Mouse (Mus musculus) limb, embryonic 11.5 days (tissue): ENCODE data around the gene Kank1. TPM values are rescaled to one million over a fixed set of nuclear protein-coding genes. Genes with fewer than 3 reads are reported as not detected.

ENCODE experiments used
- ATAC-seq: fragments of 200-750 bp; cut with Nextera tagmentation; 2 replicates; pipeline ENCODE4 v1.8.0; 2017; ENCODE audit warnings: low read depth; ENCODE audit not compliant: insufficient number of reproducible peaks, low FRiP score, low TSS enrichment
- DNase-seq: peaks from one replicate; pipeline ENCODE4 v3.0.0-alpha.2; 2015; ENCODE audit warnings: low spot score
- H3K27ac ChIP-seq: fragments of 300-500 bp; sonication (generic); replicated peaks from 2 replicates; pipeline ENCODE4 v1.5.1; 2014; ENCODE audit warnings: low read depth, mild to moderate bottlenecking, low read length
- H3K27me3 ChIP-seq: fragments of 300-500 bp; sonication (generic); 2 replicates; pipeline ENCODE4 v1.6.1; 2014; ENCODE audit warnings: mild to moderate bottlenecking, low read length, mixed read lengths; ENCODE audit not compliant: control insufficient read depth, insufficient read depth
- H3K36me3 ChIP-seq: fragments of 300-500 bp; sonication (generic); 2 replicates; pipeline ENCODE4 v1.6.1; 2014; ENCODE audit warnings: mild to moderate bottlenecking, low read length, moderate library complexity, mixed read lengths; ENCODE audit not compliant: control insufficient read depth, insufficient read depth
- H3K4me1 ChIP-seq: fragments of 300-500 bp; sonication (generic); 2 replicates; pipeline ENCODE4 v1.6.1; 2014; ENCODE audit warnings: low read length, mixed read lengths; ENCODE audit not compliant: control insufficient read depth, insufficient read depth
- H3K4me2 ChIP-seq: fragments of 300-500 bp; sonication (generic); 2 replicates; pipeline ENCODE4 v1.6.1; 2014; ENCODE audit warnings: low read depth, mild to moderate bottlenecking, moderate library complexity; ENCODE audit not compliant: severe bottlenecking
- H3K4me3 ChIP-seq: fragments of 300-500 bp; sonication (generic); 2 replicates; pipeline ENCODE4 v1.5.1; 2014; ENCODE audit warnings: low read depth, low read length
- H3K9ac ChIP-seq: fragments of 300-500 bp; sonication (generic); 2 replicates; pipeline ENCODE4 v1.6.1; 2014; ENCODE audit warnings: mild to moderate bottlenecking, low read length
- H3K9me3 ChIP-seq: fragments of 300-500 bp; sonication (generic); 2 replicates; pipeline ENCODE4 v1.6.1; 2016; ENCODE audit warnings: low read length; ENCODE audit not compliant: control insufficient read depth
- WGBS: fragments of 180-500 bp; shearing (Covaris S2); extraction: QIAGEN DNeasy Blood & Tissue Kit; methylation state at CpG from one replicate; pipeline ENCODE4 v1.1.7; 2014; 5-methylcytosine and 5-hydroxymethylcytosine counted together
- polyA plus RNA-seq: library from polyadenylated mRNA; unstranded; fragments of >200 nt; fragmentation: Nextera tagmentation; extraction: Ambion mirVana; gene quantifications from 2 replicates; pipeline ENCODE4 v1.2.1, GENCODE M21; 2014

The Kank1 gene
- polyA plus RNA-seq, 1 experiment from 2014 or later, result 41.7 TPM

DNA sequence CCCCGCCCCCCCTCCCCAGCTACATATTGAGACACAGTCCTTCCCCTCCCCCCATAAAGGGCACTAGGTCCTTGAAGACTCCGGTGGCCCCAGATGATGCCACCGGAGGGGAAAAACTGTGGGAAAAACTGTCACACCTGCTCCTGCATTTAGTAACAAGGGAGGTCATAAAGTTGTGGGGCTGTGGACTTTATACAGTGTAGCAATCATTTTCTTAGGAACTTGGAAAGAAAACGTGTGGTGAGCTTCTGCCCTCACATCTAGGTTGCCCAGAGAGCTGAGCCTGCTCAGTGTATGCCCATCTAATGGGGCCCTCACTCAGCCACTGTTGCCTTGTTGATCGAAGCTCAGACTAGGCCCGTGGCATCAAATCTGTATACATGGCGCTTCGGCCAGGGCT, 9.3 kb downstream of the Kank1 start:
- no peak for ATAC-seq
- H3K9ac ChIP-seq, result no peak overlapping the region
- no peak for DNase-seq
- H3K27me3 ChIP-seq, result no peaks in the 10 kb centered on the region
- WGBS, result 92% methylated on average over 8 of the region's 8 CpGs
- H3K9me3 ChIP-seq, result no peaks in the 10 kb centered on the region
- no peak overlapping the region for H3K27ac ChIP-seq
- H3K4me1 ChIP-seq, result peaks cover 3% of the 10 kb centered on the region; the same call in 1 of the 2 replicates
- H3K36me3 ChIP-seq, result no peaks in the 10 kb centered on the region
- no peak overlapping the region for H3K4me2 ChIP-seq
- no peak overlapping the region for H3K4me3 ChIP-seq

DNA sequence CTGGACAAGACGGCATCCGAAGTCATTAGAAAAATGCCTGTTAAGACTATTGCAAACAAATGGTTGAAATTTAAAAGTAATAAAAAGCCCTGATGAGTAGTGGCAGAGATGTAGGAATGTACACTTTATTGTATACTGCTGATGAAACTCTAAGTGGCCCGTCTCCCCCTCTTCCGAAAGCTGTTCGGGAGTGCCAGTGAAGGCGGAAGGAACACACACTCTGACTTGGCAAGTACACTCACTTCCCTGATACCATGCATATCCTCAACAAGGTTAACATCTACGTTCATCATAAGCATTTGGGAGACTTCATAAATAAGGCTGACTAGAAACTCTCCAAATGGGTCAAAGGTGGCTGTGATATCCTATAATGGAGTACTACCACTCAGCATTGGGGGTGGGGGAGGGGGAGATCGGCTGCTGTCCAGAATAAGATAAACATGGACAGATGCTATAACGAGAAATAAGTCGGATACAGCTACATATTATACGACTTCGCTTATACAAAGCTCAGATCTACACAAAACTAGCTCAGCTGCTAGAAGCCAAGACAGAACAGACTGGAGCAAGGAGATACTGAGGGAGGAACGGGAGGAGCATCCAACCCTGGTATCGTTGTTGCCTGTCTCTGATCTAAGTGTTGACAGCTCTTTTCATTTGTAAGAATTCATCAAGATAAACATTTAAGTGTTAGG, 11.2 kb downstream of the Kank1 start:
- Histone ChIP-seq H3K36me3 (no peaks in the 10 kb centered on the region), H3K27me3 (no peaks in the 10 kb centered on the region), H3K27ac (no peak overlapping the region), H3K4me3 (no peak overlapping the region), H3K9ac (no peak overlapping the region), H3K9me3 (no peaks in the 10 kb centered on the region), H3K4me1 (peaks cover 3% of the 10 kb centered on the region; the same call in 1 of the 2 replicates), H3K4me2 (no peak overlapping the region)
- 91% methylated on average over 14 of the region's 14 CpGs for WGBS
- DNase-seq (no peak), ATAC-seq (no peak)

DNA sequence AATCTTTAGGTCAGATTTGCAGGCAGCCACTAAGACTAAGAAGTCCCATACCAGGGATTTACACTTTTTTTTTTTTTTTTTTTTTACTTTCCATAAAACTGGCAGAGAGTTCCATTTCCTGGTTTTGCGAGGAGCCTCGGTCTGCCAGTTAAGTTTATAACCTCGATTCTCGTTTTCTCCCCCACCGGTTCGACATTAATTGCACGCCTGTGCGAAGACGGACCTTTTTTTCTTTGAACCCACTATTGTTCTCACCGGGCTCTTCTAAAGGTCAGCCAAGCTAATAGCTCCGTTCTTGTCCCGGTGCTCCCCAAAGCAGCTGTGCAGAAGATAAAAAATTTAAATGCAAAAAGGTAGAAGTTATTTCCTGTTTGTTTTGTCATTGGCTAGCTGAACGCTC, 12.5 kb downstream of the Kank1 start:
- ATAC-seq, result no peak
- Histone ChIP-seq H3K4me1 (peaks cover 3% of the 10 kb centered on the region; the same call in 1 of the 2 replicates), H3K4me3 (no peak overlapping the region), H3K4me2 (no peak overlapping the region), H3K27ac (no peak overlapping the region), H3K9ac (no peak overlapping the region), H3K36me3 (no peaks in the 10 kb centered on the region), H3K27me3 (no peaks in the 10 kb centered on the region), H3K9me3 (no peaks in the 10 kb centered on the region)
- whole genome bisulfite sequencing, result 28% methylated on average over 13 of the region's 13 CpGs
- no peak for DNase-seq

DNA sequence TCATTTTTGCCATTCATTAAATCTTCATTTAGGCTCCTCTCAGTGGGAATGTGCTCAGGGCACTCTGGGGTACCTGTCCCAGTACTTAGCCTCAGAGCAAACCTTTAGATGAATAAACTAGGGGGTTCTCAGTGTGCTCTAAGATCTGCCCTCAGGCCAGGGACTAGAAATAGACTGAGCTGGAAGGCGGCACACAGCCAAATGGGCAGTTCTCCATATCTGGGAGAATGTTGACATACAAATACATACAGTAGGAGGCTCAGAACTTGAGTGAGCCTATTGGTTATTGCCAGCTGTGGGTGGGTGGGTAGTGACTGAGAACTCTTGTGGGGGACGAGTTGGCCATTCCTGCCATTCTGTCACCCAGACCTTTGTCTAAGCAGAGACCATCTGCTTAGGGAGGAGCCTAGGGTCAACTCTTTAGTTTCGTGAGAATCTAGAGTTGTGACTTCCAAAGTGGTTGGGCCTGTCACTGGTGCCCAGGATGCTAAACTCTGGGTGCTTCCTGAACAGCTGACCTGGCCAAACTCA, 14.9 kb downstream of the Kank1 start:
- no peak overlapping the region for H3K27ac ChIP-seq
- no peak overlapping the region for H3K9ac ChIP-seq
- ATAC-seq (no peak), DNase-seq (no peak)
- no peaks in the 10 kb centered on the region for H3K36me3 ChIP-seq
- H3K4me3 ChIP-seq, result no peak overlapping the region
- H3K27me3 ChIP-seq, result no peaks in the 10 kb centered on the region
- 80% methylated on average over 3 of the region's 3 CpGs for WGBS
- H3K4me1 ChIP-seq, result peaks cover 3% of the 10 kb centered on the region; the same call in 1 of the 2 replicates
- H3K9me3 ChIP-seq, result no peaks in the 10 kb centered on the region
- H3K4me2 ChIP-seq, result no peak overlapping the region

DNA sequence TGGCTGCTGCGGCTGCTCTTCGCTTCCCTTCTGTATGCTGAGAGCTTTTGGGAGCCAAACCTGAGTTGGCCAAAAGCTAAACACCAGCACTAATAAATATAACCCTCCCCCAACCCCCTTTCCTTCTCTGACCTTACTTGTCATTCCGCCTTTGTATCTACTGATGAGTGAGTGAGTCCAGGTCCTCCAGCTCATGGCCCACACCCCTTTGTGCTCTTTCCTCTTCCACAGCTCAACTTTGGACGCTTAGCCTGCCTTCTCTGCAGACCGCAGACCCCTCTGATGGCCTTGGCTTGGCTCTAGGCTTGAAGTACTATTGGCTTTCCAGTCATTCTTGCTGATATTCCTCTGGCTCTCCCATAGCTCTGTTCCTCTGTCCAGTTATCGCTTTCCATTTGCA, 16.4 kb downstream of the Kank1 start:
- H3K9ac ChIP-seq, result no peak overlapping the region
- H3K27me3 ChIP-seq, result no peaks in the 10 kb centered on the region
- no peak overlapping the region for H3K4me2 ChIP-seq
- H3K4me1 ChIP-seq, result peaks cover 3% of the 10 kb centered on the region; the same call in 1 of the 2 replicates
- ATAC-seq (no peak), DNase-seq (no peak)
- no peak overlapping the region for H3K27ac ChIP-seq
- H3K36me3 ChIP-seq, result no peaks in the 10 kb centered on the region
- H3K9me3 ChIP-seq, result no peaks in the 10 kb centered on the region
- 98% methylated on average over 6 of the region's 6 CpGs for WGBS
- no peak overlapping the region for H3K4me3 ChIP-seq

DNA sequence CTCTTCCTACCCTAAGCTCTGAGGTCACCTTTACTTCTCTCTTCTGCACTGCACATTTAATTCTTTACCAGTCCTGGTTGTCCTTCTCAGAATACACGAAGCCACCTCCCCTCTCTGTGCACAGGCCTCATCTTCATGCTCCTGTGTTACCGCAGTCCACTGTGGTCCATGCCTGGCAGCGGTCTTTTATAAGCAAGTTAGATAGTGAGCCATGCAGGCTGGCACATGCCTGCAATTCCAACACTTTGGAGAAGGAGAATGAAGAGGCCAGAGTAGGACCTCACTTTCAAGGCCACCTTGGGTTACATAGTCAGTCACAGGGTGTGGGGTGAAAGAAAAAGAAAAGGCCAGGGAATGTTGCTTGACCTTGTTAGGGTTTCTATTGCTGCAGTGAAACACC, 16.9 kb downstream of the Kank1 start:
- H3K9ac ChIP-seq, result no peak overlapping the region
- DNase-seq (no peak), ATAC-seq (no peak)
- H3K27me3 ChIP-seq, result no peaks in the 10 kb centered on the region
- whole genome bisulfite sequencing, result 97% methylated on average over 3 of the region's 3 CpGs
- H3K36me3 ChIP-seq, result no peaks in the 10 kb centered on the region
- no peak overlapping the region for H3K4me3 ChIP-seq
- H3K9me3 ChIP-seq, result no peaks in the 10 kb centered on the region
- H3K4me1 ChIP-seq, result peaks cover 3% of the 10 kb centered on the region; the same call in 1 of the 2 replicates
- H3K27ac ChIP-seq, result no peak overlapping the region
- no peak overlapping the region for H3K4me2 ChIP-seq

DNA sequence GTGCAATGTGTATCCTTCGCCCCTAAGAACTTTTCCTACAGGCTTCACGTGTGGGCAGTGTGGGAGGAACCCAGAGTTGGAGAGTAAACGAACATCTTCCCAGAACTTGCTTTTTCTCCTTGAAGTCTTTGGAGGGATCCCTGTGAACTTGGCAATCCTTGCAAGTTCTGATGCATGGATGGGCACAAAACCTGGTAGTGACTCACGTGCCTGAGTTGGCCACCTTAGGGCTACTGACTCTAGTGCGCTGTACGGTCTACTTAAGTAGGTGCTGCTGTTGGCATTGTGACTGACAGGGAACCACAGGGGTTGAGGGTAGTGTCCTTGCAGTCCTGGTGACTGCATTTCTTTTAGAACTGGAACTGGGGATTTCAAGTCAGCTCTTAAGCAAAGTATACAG, 21.5 kb downstream of the Kank1 start:
- Histone ChIP-seq H3K27me3 (no peaks in the 10 kb centered on the region), H3K9me3 (no peaks in the 10 kb centered on the region), H3K4me1 (no peaks in the 10 kb centered on the region), H3K9ac (no peak overlapping the region), H3K36me3 (no peaks in the 10 kb centered on the region), H3K4me2 (no peak overlapping the region), H3K27ac (no peak overlapping the region), H3K4me3 (no peak overlapping the region)
- 87% methylated on average over 6 of the region's 6 CpGs for WGBS
- ATAC-seq (no peak), DNase-seq (no peak)

DNA sequence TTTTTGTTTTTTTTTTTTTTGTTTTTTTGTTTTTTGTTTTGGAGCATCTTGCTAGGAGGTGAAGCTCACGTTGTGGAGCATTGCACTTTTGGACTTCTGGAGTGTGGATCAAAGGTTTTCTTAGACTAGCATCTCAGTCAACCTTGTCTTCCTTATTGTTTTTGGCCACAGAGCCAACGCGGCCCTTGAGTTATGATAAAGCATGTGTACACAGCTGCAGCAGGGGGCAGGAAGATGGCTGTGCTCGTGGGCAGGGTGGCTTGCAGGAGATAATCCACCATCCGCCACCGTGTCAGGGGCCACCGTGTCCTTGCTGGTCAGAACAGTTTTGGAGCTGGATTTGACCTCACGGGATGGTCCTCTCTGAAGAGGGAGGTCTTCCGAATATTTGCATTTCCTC, 29.4 kb downstream of the Kank1 start:
- Histone ChIP-seq H3K4me1 (no peaks in the 10 kb centered on the region), H3K4me3 (no peak overlapping the region), H3K9me3 (no peaks in the 10 kb centered on the region), H3K4me2 (no peak overlapping the region), H3K36me3 (no peaks in the 10 kb centered on the region), H3K27ac (no peak overlapping the region), H3K9ac (no peak overlapping the region), H3K27me3 (no peaks in the 10 kb centered on the region)
- no peak for DNase-seq
- ATAC-seq, result no peak
- WGBS, result 80% methylated on average over 9 of the region's 9 CpGs

DNA sequence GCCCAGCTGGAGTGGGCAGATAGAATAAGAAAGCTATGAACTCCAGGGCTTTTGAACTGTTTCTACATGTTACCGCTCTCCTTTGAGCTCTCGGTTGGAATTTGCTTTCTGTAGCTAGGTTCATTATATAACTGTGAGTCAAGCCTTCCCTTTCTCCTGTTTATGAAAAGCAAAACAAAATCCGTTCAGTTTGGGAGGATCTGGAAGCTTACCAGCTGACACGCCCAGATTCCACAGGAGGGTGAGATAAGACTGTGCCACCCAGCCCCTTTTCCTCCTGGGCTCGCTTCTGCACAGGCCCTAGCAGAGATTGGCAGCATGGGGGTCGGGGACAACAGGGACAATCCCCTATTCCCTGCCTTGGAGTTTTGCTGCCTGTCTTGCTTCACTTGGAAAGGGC, 30.5 kb downstream of the Kank1 start:
- 0 out of 2 replicates have a peak, but pooled peaks cover 3% of the 10 kb centered on the region for H3K4me1 ChIP-seq
- WGBS, result 57% methylated on average over 6 of the region's 6 CpGs
- no peak overlapping the region for H3K27ac ChIP-seq
- H3K9ac ChIP-seq, result no peak overlapping the region
- H3K4me3 ChIP-seq, result no peak overlapping the region
- no peaks in the 10 kb centered on the region for H3K36me3 ChIP-seq
- ATAC-seq (no peak), DNase-seq (no peak)
- no peaks in the 10 kb centered on the region for H3K27me3 ChIP-seq
- no peak overlapping the region for H3K4me2 ChIP-seq
- H3K9me3 ChIP-seq, result no peaks in the 10 kb centered on the region
